Mouse (Mus musculus): ENCODE data around the gene Lrrn4cl. TPM values are rescaled to one million over a fixed set of nuclear protein-coding genes. Genes with fewer than 3 reads are reported as not detected.
"Not testable (repeated sequence)": the region's sequence is repeated elsewhere in the genome, so short reads cannot be mapped to it uniquely, and the experiment has no call there.

Gene Lrrn4cl
- total RNA-seq, 2 experiments from 2014 or later: 5.5 to 6.1 TPM

- DNase-seq: peak; percentile 63
Measured at GRCm38 (mm10) chr19:8838041-8838730, 12.4 kb upstream of the Lrrn4cl start.

GRCm38 (mm10) chr19:8839103-8839907, 11.3 kb upstream of the Lrrn4cl start, which contains the start of gene Gng3:
Gene Gng3 (minus strand): TSS chr19:8839194.
- DNase-seq: no peak

- peak; percentile 88 for DNase-seq
Measured at GRCm38 (mm10) chr19:8839908-8840791, 10.4 kb upstream of the Lrrn4cl start.

GRCm38 (mm10) chr19:8841012-8841411, 9.6 kb upstream of the Lrrn4cl start:
- no peak for DNase-seq

GRCm38 (mm10) chr19:8842961-8843360, 7.6 kb upstream of the Lrrn4cl start:
- peak; percentile 41 for DNase-seq

- peak; percentile 88 for DNase-seq
Measured at GRCm38 (mm10) chr19:8844371-8845129, 6.0 kb upstream of the Lrrn4cl start.

- no peak for DNase-seq
Measured at GRCm38 (mm10) chr19:8848356-8848755, 2.2 kb upstream of the Lrrn4cl start.

- DNase-seq: peak; percentile 43
Measured at GRCm38 (mm10) chr19:8851639-8852038, 1.1 kb downstream of the Lrrn4cl start.

- DNase-seq: peak; percentile 67
Measured at GRCm38 (mm10) chr19:8852236-8852928, 1.8 kb downstream of the Lrrn4cl start.

GRCm38 (mm10) chr19:8853117-8853516, 2.5 kb downstream of the Lrrn4cl start:
- no peak for DNase-seq

- DNase-seq: peak; percentile 73
Measured at GRCm38 (mm10) chr19:8857689-8858088, 7.1 kb downstream of the Lrrn4cl start.

- DNase-seq: no peak
Measured at GRCm38 (mm10) chr19:8859018-8859417, 8.4 kb downstream of the Lrrn4cl start.

- no peak for DNase-seq
Measured at GRCm38 (mm10) chr19:8864265-8864664, 13.7 kb downstream of the Lrrn4cl start.

- DNase-seq: not testable (repeated sequence)
Measured at GRCm38 (mm10) chr19:8870381-8870780, 19.8 kb downstream of the Lrrn4cl start.

GRCm38 (mm10) chr19:8870838-8871237, 20.3 kb downstream of the Lrrn4cl start:
- DNase-seq: no peak

- DNase-seq: peak; percentile 97
Measured at GRCm38 (mm10) chr19:8871267-8872186, 21.0 kb downstream of the Lrrn4cl start, which contains the start of gene Ubxn1. Gene Ubxn1 (plus strand): TSS chr19:8871496.

- DNase-seq: peak; percentile 27
Measured at GRCm38 (mm10) chr19:8872266-8872840, 21.8 kb downstream of the Lrrn4cl start.

GRCm38 (mm10) chr19:8875031-8875430, 24.5 kb downstream of the Lrrn4cl start:
- no peak for DNase-seq

- peak; percentile 93 for DNase-seq
Measured at GRCm38 (mm10) chr19:8880311-8881033, 29.9 kb downstream of the Lrrn4cl start, which contains the start of gene Uqcc3. Gene Uqcc3 (minus strand): TSS chr19:8880923.
